Mouse (Mus musculus) ES-Bruce4 (cell line): ENCODE measurements around the gene Ttc7b.

ENCODE experiments used
- CTCF ChIP-seq: IDR thresholded peaks from one replicate; pipeline ENCODE4 v1.8.1; 2011; ENCODE audit warnings: low read depth, low read length
- POLR2A ChIP-seq: IDR thresholded peaks from one replicate; pipeline ENCODE4 v1.8.1; 2011; ENCODE audit warnings: low read length; ENCODE audit not compliant: insufficient read depth

- TF ChIP-seq POLR2A (no peak), CTCF (no peak)
These were observed 5.3 kb upstream of the Ttc7b start for GRCm38 (mm10) chr12:100525939-100526338.
